Comparison of ENCODE assay signal across 9 mouse cellular contexts in the genomic region with DNA sequence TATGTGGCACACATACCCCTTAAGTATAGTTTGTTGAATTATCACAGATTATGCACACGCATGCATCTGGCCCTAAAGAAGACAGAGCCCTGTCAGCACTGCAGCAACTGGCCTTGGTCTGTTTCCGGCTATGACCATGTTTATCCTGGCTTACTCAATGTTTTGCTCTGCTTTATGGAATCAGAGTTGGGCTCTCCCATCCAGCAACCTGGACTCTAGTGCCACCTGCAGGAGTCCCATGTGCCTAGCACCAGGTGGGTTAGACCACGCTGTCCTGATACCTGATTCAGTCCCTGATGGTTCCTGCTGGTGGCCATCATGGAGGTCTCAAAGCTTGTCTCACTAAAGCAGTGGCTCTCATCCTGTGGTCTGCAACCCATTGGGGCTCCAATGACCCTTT.
DNase-seq lines count a peak whose midpoint lies in the region; ATAC-seq and TF ChIP-seq lines count a peak whose summit lies in the region.
"Had no signal": no experiment of that assay in that cellular context is flagged by ENCODE, and none has a peak within 500 bp of the region (broad histone marks: within the 10 kb centered on the region; RNA-seq: fewer than 3 reads in every experiment).

No protein-coding gene starts in this region.

- no peak for TF ChIP-seq POLR2A in ES-Bruce4 (IDR thresholded peaks at IDR 0.05; ENCODE audit: insufficient read depth, low read length)
- TF ChIP-seq POLR2A in embryonic fibroblast, embryonic 13.5 days (IDR thresholded peaks at IDR 0.05; ENCODE audit: low read depth, low read length) = no peak

- whole genome bisulfite sequencing in liver, embryonic 14.5 days (ENCODE audit: insufficient replicate concordance) = 62% methylated on average over 3 of the region's 3 CpGs

- H3K4me1 ChIP-seq in liver, embryonic 14.5 days (replicated peaks; ENCODE audit: control insufficient read depth in 2 of 2, insufficient read depth in 2 of 2, low read length in 1 of 2) = no peaks in the 10 kb centered on the region
- no peaks in the 10 kb centered on the region for H3K4me1 ChIP-seq in ES-Bruce4 (ENCODE audit: control insufficient read depth, insufficient read depth, low read length)
- H3K4me1 ChIP-seq in embryonic fibroblast, embryonic 13.5 days (ENCODE audit: control insufficient read depth, insufficient read depth, low read length) = peaks cover 8% of the 10 kb centered on the region

- ATAC-seq in liver, embryonic 14.5 days (ENCODE audit: insufficient read depth) = no peak

- no peaks in the 10 kb centered on the region for H3K27me3 ChIP-seq in liver, embryonic 14.5 days (ENCODE audit: control insufficient read depth, insufficient read depth, low read length)
- no peaks in the 10 kb centered on the region for H3K27me3 ChIP-seq in ES-Bruce4 (ENCODE audit: control insufficient read depth, insufficient read depth, low read length, poor library complexity, severe bottlenecking)

- peak; percentile 55 to 84 for DNase-seq in adrenal gland, adult (ENCODE audit: inconsistent age in 2 of 2, low spot score in 1 of 2)
- DNase-seq in adrenal gland, postnatal 4 days (ENCODE audit: low spot score in 2 of 2) = no peak
- DNase-seq in liver, embryonic 14.5 days (ENCODE audit: low read depth in 3 of 3, low spot score in 3 of 3) = no peak
- no peak for DNase-seq in liver
- no peak for DNase-seq in gastrocnemius, adult 8-10 months (ENCODE audit: low spot score in 2 of 2)
- DNase-seq in right cerebral cortex, postnatal 14 days = no peak

- H3K4me2 ChIP-seq in liver, embryonic 14.5 days (ENCODE audit: low read depth) = no peak overlapping the region

- H3K36me3 ChIP-seq in liver, embryonic 14.5 days (replicated peaks; ENCODE audit: control insufficient read depth, insufficient read depth, low read depth) = no peaks in the 10 kb centered on the region
- H3K36me3 ChIP-seq in ES-Bruce4 (ENCODE audit: control insufficient read depth, insufficient read depth, low read length, poor library complexity, severe bottlenecking) = no peaks in the 10 kb centered on the region

- no peaks in the 10 kb centered on the region for H3K9me3 ChIP-seq in liver, embryonic 14.5 days (ENCODE audit: control insufficient read depth, low read length)
- H3K9me3 ChIP-seq in ES-Bruce4 (replicated peaks; ENCODE audit: control insufficient read depth, insufficient read depth, low read length, poor library complexity, severe bottlenecking) = no peaks in the 10 kb centered on the region

- TF ChIP-seq CTCF in liver, embryonic 14.5 days (IDR thresholded peaks at IDR 0.05; ENCODE audit: low read depth) = peak; percentile 49
- peak; percentile 69 for TF ChIP-seq CTCF in ES-Bruce4 (IDR thresholded peaks at IDR 0.05; ENCODE audit: low read depth, low read length)
- TF ChIP-seq CTCF in embryonic fibroblast, embryonic 13.5 days (IDR thresholded peaks at IDR 0.05; ENCODE audit: borderline replicate concordance, insufficient read depth, low read length) = peak; percentile 30; the same call in 1 of the 2 replicates

- no peak overlapping the region for H3K9ac ChIP-seq in liver, embryonic 14.5 days (replicated peaks)
- H3K9ac ChIP-seq in ES-Bruce4 (ENCODE audit: low read depth, poor library complexity, severe bottlenecking) = no peak overlapping the region

- H3K27ac ChIP-seq in liver, embryonic 14.5 days = no peak overlapping the region
- H3K27ac ChIP-seq in ES-Bruce4 (ENCODE audit: insufficient read depth, low read length) = no peak overlapping the region
- H3K27ac ChIP-seq in embryonic fibroblast, embryonic 13.5 days (ENCODE audit: insufficient read depth, low read length) = no peak overlapping the region
- H3K27ac ChIP-seq: macrophage had no signal

- H3K4me3 ChIP-seq in liver, embryonic 14.5 days (ENCODE audit: insufficient read depth in 1 of 2, low read depth in 2 of 2, low read length in 2 of 2) = no peak overlapping the region
- no peak overlapping the region for H3K4me3 ChIP-seq in ES-Bruce4 (ENCODE audit: low read depth, low read length)
- no peak overlapping the region for H3K4me3 ChIP-seq in embryonic fibroblast, embryonic 13.5 days (ENCODE audit: insufficient read depth, low read length)

- TF ChIP-seq EP300 in liver, embryonic 14.5 days (IDR thresholded peaks at IDR 0.05; ENCODE audit: low read depth) = no peak
- TF ChIP-seq EP300 in ES-Bruce4 (IDR thresholded peaks at IDR 0.05; ENCODE audit: insufficient read depth, low read depth, low read length) = no peak

Comparison
In these comparisons a context has a peak if more than half of its experiments do, and no peak if none do; other contexts are left out.
1. DNase-seq: peak in adrenal gland, adult (2 of 2); none in adrenal gland, postnatal 4 days (0 of 2), liver, embryonic 14.5 days (0 of 3), liver (single experiment), gastrocnemius, adult 8-10 months (0 of 2) and right cerebral cortex, postnatal 14 days (single experiment).
2. Peak in every context shown above with its lines, with median percentiles within 50 percentile points of each other: CTCF ChIP-seq.